Mouse (Mus musculus) cortical plate, adult 2 months (tissue): ENCODE results near the gene Slc22a12. TPM values are rescaled to one million over a fixed set of nuclear protein-coding genes. Genes with fewer than 3 reads are reported as not detected.
A peak's percentile ranks its signal among the peaks of the same experiment; 100 is the strongest.

Experiments used
- H3K27ac ChIP-seq: fragments of 200-500 bp; 2 replicates; pipeline ENCODE4 v1.5.1; 2012; ENCODE audit warnings: low read length, control low read depth, inconsistent platforms; ENCODE audit not compliant: insufficient read depth
- H3K4me1 ChIP-seq: fragments of 200-500 bp; 2 replicates; pipeline ENCODE4 v1.6.1; 2011; ENCODE audit warnings: low read length; ENCODE audit not compliant: control insufficient read depth, insufficient read depth
- H3K4me3 ChIP-seq: fragments of 200-500 bp; 2 replicates; pipeline ENCODE4 v1.5.1; 2011; ENCODE audit warnings: mild to moderate bottlenecking, low read length, control low read depth; ENCODE audit not compliant: insufficient read depth
- CTCF ChIP-seq: fragments of 200-500 bp; IDR thresholded peaks from 2 replicates; pipeline ENCODE4 v1.5.1; 2011; ENCODE audit warnings: mild to moderate bottlenecking, control low read depth, low read length; ENCODE audit not compliant: insufficient read depth; ENCODE audit errors: extremely low read depth
- POLR2A ChIP-seq: fragments of 200-500 bp; IDR thresholded peaks from 2 replicates; pipeline ENCODE4 v1.6.1; 2011; ENCODE audit warnings: mild to moderate bottlenecking, low read length, control low read depth; ENCODE audit not compliant: insufficient read depth; ENCODE audit errors: extremely low read depth
- polyA plus RNA-seq: library from polyadenylated mRNA; depleted of rRNA; stranded (reverse); fragments of >200 nt; gene quantifications from 2 replicates; pipeline ENCODE4 v1.2.3, GENCODE M21; 2012

Gene Slc22a12
- polyA plus RNA-seq, 1 experiment: 0.38 TPM

DNA sequence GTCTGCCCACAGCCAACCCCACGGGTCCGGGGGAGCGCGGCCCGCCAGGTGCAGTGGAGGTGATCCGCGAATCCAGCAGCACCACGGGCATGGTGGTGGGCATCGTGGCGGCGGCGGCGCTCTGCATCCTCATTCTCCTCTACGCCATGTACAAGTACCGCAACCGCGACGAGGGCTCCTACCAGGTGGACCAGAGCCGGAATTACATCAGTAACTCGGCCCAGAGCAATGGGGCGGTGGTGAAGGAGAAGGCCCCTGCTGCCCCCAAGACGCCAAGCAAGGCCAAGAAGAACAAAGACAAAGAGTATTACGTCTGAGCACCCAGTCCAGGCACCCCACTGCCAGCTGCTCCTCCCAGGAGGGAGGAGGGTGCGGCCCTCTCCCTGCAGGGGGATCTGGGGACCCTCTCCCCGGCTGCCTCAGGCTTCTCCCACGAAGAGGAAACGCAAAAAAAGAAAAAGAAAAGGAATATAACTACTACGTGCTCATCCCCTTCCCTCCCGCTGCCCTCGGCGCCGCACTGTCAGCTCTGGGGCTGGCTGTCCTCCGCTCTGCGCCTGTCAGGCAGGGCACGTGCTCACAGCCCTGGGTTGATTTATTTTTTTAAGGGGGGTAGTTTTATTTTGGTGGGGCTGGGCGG, 10.9 kb downstream of the Slc22a12 start:
- Histone ChIP-seq H3K27ac (peak overlapping the region; percentile 89), H3K4me1 (peaks cover 16% of the 10 kb centered on the region), H3K4me3 (peak overlapping the region; percentile 12; the same call in 1 of the 2 replicates)
- TF ChIP-seq CTCF (no peak), POLR2A (no peak)

- Histone ChIP-seq H3K4me1 (peaks cover 16% of the 10 kb centered on the region), H3K4me3 (no peak overlapping the region), H3K27ac (no peak overlapping the region)
- TF ChIP-seq POLR2A (no peak), CTCF (no peak)
Measured at GRCm38 (mm10) chr19:6531011-6531631, 11.7 kb downstream of the Slc22a12 start.

GRCm38 (mm10) chr19:6530359-6530758, 12.5 kb downstream of the Slc22a12 start:
- TF ChIP-seq CTCF (no peak), POLR2A (no peak)
- Histone ChIP-seq H3K4me3 (no peak overlapping the region), H3K4me1 (peaks cover 18% of the 10 kb centered on the region), H3K27ac (no peak overlapping the region)

GRCm38 (mm10) chr19:6529265-6529985, 13.4 kb downstream of the Slc22a12 start:
- no peak overlapping the region for H3K27ac ChIP-seq
- TF ChIP-seq CTCF (no peak), POLR2A (no peak)

DNA sequence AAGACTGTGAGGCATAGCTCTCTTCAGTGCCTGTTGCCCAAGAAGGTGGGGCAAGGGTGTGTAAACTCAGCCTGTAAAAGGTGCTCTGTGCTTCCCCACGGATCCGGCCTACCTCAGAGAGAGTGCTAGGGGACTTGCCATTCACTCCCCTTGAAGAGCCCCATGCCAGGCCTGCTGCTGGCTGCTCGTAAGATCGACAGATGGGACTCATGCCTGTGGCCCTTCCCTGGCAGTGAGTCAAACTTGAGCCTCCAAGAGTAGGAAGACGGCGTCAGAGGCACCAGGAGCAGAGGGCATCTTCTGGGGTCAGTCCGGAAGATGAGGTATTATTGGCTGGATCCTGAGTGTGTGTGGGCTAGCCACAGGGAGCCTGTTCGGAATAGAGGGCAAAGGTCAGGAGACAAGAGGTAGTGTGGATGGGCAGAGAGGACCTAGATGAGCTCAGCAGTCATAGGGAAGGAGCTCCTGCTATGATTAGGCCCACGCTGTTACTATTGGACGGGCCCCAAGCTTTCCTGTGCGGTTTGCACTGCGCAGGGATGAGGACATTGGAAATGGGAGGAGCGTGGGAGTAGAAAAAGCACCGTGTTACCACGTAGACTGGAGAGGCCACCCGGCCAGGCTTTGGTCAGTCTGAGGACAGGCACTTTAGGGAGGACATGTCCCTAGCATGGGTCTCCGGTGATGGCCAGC, 14.8 kb downstream of the Slc22a12 start:
- Histone ChIP-seq H3K4me3 (no peak overlapping the region), H3K4me1 (peaks cover 22% of the 10 kb centered on the region), H3K27ac (peak overlapping the region; percentile 53)
- TF ChIP-seq POLR2A: no peak
- no peak for TF ChIP-seq CTCF

More at GRCm38 (mm10) chr19:6529265-6529985, 13.4 kb downstream of the Slc22a12 start:
- H3K4me1 ChIP-seq: peaks cover 22% of the 10 kb centered on the region
- H3K4me3 ChIP-seq: no peak overlapping the region

GRCm38 (mm10) chr19:6527439-6527838, 15.4 kb downstream of the Slc22a12 start:
- Histone ChIP-seq H3K27ac (0 out of 2 replicates have a peak overlapping the region, but pooled peaks have one; percentile 6), H3K4me1 (peaks cover 25% of the 10 kb centered on the region), H3K4me3 (no peak overlapping the region)
- no peak for TF ChIP-seq POLR2A
- no peak for TF ChIP-seq CTCF

DNA sequence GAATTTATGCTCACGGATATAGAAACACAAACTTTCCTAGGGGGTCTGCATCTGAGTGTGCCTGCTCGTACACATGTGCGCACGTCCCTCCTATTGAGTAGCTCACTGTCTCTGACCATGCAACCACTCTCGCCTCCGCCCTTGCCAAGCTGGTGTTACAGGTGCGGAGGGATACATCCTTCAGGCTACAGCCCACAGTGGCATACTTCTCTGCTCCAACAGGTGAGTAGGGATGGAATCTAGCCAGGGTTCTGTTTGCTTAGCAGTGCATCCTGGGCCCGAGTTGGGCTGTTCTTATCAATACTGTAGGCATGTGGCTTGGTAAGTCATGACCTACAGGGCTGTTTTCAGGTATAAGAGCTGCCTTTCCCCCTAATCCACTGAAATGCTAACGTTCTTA, 16.8 kb downstream of the Slc22a12 start:
- Histone ChIP-seq H3K4me1 (peaks cover 28% of the 10 kb centered on the region), H3K4me3 (no peak overlapping the region), H3K27ac (no peak overlapping the region)
- TF ChIP-seq CTCF: no peak
- TF ChIP-seq POLR2A: no peak

DNA sequence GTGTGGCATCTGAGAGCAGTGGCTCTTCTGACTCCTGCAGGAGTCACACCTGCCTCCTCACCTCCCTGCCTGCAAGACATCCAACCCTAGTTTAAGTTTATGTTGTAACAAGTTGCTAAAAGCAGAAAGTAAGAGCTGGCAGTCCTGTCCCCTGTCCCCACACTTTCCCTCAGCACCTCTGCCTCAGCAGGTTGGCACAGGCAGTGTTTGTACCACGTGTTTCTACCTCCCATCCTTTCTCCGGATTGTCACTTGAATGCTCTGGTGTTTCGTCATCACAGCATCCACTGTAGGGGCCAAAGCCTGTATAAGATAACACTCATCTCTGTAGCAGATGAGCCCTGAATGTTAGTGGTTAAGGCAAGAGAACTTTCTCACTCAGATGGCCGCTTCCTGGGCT, 17.8 kb downstream of the Slc22a12 start:
- Histone ChIP-seq H3K4me1 (peaks cover 26% of the 10 kb centered on the region), H3K4me3 (no peak overlapping the region), H3K27ac (no peak overlapping the region)
- no peak for TF ChIP-seq CTCF
- no peak for TF ChIP-seq POLR2A

- Histone ChIP-seq H3K27ac (no peak overlapping the region), H3K4me1 (peaks cover 25% of the 10 kb centered on the region), H3K4me3 (no peak overlapping the region)
- TF ChIP-seq POLR2A (no peak), CTCF (no peak)
Measured at GRCm38 (mm10) chr19:6522289-6522688, 20.5 kb downstream of the Slc22a12 start.
